Mouse (Mus musculus) embryonic facial prominence, embryonic 13.5 days (tissue): Measurements from ENCODE around the gene Soat1. TPM values are rescaled to one million over a fixed set of nuclear protein-coding genes. Genes with fewer than 3 reads are reported as not detected.

Experiments used
- ATAC-seq: fragments of 200-750 bp; cut with Nextera tagmentation; 2 replicates; pipeline ENCODE4 v1.8.0; 2017; ENCODE audit warnings: low read depth; ENCODE audit not compliant: insufficient number of reproducible peaks, insufficient read depth, low FRiP score, low TSS enrichment
- H3K27ac ChIP-seq: fragments of 300-500 bp; sonication (generic); 2 replicates; pipeline ENCODE4 v1.5.1; 2015; ENCODE audit warnings: moderate library complexity, mild to moderate bottlenecking, inconsistent platforms
- H3K27me3 ChIP-seq: fragments of 300-500 bp; sonication (generic); 2 replicates; pipeline ENCODE4 v1.6.1; 2015; ENCODE audit warnings: mild to moderate bottlenecking, inconsistent platforms
- H3K36me3 ChIP-seq: fragments of 300-500 bp; sonication (generic); 2 replicates; pipeline ENCODE4 v1.6.1; 2015; ENCODE audit warnings: mild to moderate bottlenecking, inconsistent platforms
- H3K4me1 ChIP-seq: fragments of 300-500 bp; sonication (generic); 2 replicates; pipeline ENCODE4 v1.6.1; 2015; ENCODE audit warnings: inconsistent platforms
- H3K4me2 ChIP-seq: fragments of 300-500 bp; sonication (generic); 2 replicates; pipeline ENCODE4 v1.6.1; 2015; ENCODE audit warnings: moderate library complexity, mild to moderate bottlenecking, inconsistent platforms
- H3K4me3 ChIP-seq: fragments of 300-500 bp; sonication (generic); 2 replicates; pipeline ENCODE4 v1.5.1; 2015; ENCODE audit warnings: mild to moderate bottlenecking, inconsistent platforms
- H3K9ac ChIP-seq: fragments of 300-500 bp; sonication (generic); 2 replicates; pipeline ENCODE4 v1.6.1; 2015; ENCODE audit warnings: mild to moderate bottlenecking, inconsistent platforms
- H3K9me3 ChIP-seq: fragments of 300-500 bp; sonication (generic); 2 replicates; pipeline ENCODE4 v1.6.1; 2016; ENCODE audit warnings: inconsistent platforms
- WGBS: fragments of 180-500 bp; shearing (Covaris S2); methylation state at CpG from one replicate; pipeline ENCODE4 v1.1.7; 2015; ENCODE audit warnings: mixed read lengths; 5-methylcytosine and 5-hydroxymethylcytosine counted together
- polyA plus RNA-seq: library from polyadenylated mRNA; unstranded; fragments of >200 nt; fragmentation: Nextera tagmentation; extraction: Ambion mirVana; gene quantifications from 2 replicates; pipeline ENCODE4 v1.2.1, GENCODE M21; 2015

Gene Soat1
- polyA plus RNA-seq, 1 experiment from 2014 or later: 24.9 TPM

DNA sequence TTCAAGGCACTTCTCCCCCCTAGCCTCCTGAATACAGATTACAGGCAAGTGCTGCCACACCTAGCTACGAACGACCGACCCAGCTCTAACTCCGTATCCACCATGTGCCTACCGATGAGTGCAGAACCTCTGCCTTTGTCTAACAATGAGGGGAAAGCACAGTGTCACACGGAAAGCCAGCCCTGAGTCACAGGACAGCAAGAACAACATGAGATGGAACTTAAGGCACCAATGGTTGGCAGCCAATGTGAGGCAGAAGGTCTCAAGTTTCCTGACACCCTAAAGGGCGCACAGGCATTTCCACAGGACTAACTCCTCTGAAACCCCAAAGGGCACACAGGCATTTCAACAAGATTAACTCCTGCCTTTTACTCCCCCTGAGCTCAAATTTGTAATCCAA lies 25.0 kb downstream of the Soat1 start:
- 0 out of 2 replicates have a peak, but pooled peaks cover 4% of the 10 kb centered on the region for H3K4me1 ChIP-seq
- H3K27ac ChIP-seq: no peak overlapping the region
- H3K4me2 ChIP-seq: no peak overlapping the region
- H3K9me3 ChIP-seq: no peaks in the 10 kb centered on the region
- H3K4me3 ChIP-seq: no peak overlapping the region
- H3K36me3 ChIP-seq: peaks cover 5% of the 10 kb centered on the region; the same call in 1 of the 2 replicates
- H3K9ac ChIP-seq: no peak overlapping the region
- no peaks in the 10 kb centered on the region for H3K27me3 ChIP-seq
- WGBS: 82% methylated on average over 7 of the region's 7 CpGs
- ATAC-seq: no peak

DNA sequence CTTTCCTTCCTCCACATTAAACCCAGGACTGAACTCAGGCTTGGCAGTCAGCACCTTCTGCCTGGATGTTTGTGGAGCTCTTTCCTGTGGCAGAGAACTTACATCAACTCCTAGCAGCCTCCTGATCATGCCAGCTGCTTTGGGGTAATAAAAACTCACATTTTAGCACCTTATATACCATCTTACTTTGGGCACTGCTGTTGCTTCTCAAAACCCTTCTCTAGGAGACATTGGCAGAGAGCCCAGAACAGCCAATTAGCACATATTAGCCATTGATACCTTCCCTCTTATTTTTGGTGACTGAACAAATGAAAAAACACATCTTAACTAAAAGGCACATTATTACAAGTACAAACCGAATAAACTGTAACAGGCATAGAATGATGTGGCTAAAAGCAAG lies 29.1 kb downstream of the Soat1 start:
- no peak overlapping the region for H3K27ac ChIP-seq
- peaks cover 20% of the 10 kb centered on the region for H3K36me3 ChIP-seq
- 0 out of 2 replicates have a peak, but pooled peaks cover 4% of the 10 kb centered on the region for H3K4me1 ChIP-seq
- ATAC-seq: no peak
- no peak overlapping the region for H3K4me2 ChIP-seq
- H3K9me3 ChIP-seq: no peaks in the 10 kb centered on the region
- no peaks in the 10 kb centered on the region for H3K27me3 ChIP-seq
- no peak overlapping the region for H3K4me3 ChIP-seq
- H3K9ac ChIP-seq: no peak overlapping the region
- WGBS: 87% methylated on average over 1 of the region's 1 CpGs

DNA sequence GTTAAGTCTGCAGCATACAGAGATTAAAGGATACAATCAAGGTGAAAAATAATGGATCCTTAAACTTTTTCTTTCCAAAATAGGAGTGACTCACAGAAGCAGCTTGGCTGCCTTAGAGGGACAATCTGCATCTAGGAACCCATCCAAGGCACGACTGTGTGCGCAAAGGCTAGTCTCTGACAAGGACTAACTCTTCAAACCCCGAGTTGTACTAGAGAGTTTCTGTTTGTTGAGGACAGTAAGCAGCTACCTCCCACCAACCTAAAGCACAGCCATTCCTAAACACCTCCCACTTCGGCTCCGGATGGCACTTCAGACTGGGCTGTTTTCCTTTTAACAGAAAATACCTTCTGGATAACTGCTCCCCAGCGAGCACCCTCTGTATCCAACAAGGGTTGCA lies 31.4 kb downstream of the Soat1 start:
- ATAC-seq: no peak
- Histone ChIP-seq H3K36me3 (peaks cover 39% of the 10 kb centered on the region), H3K4me1 (no peaks in the 10 kb centered on the region), H3K9me3 (no peaks in the 10 kb centered on the region), H3K27ac (no peak overlapping the region), H3K27me3 (no peaks in the 10 kb centered on the region), H3K9ac (no peak overlapping the region), H3K4me2 (no peak overlapping the region), H3K4me3 (no peak overlapping the region)
- WGBS: 89% methylated on average over 6 of the region's 6 CpGs

DNA sequence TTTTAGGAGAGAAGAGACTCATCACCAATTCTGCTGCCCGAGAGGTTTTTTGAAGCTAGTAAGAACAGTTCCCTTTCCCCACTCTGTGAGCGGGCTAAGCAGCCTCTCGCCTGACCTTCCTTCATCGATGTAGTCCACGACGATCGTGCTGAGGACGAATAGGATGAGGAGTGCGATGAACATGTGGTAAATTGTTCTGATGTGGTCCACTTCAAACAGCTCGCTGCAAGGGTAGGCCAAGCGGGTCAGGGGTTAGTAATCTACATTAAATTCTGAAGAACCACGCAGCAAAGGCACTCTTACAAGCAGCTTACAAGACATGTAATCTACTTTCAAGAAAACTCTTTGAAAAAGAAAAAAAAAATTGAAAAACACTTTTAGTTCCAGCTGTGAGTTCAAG lies 31.9 kb downstream of the Soat1 start:
- no peaks in the 10 kb centered on the region for H3K4me1 ChIP-seq
- no peak overlapping the region for H3K4me3 ChIP-seq
- no peak overlapping the region for H3K9ac ChIP-seq
- no peak for ATAC-seq
- H3K27me3 ChIP-seq: no peaks in the 10 kb centered on the region
- no peak overlapping the region for H3K4me2 ChIP-seq
- no peak overlapping the region for H3K27ac ChIP-seq
- WGBS: 93% methylated on average over 12 of the region's 12 CpGs
- H3K9me3 ChIP-seq: no peaks in the 10 kb centered on the region
- H3K36me3 ChIP-seq: peaks cover 44% of the 10 kb centered on the region

DNA sequence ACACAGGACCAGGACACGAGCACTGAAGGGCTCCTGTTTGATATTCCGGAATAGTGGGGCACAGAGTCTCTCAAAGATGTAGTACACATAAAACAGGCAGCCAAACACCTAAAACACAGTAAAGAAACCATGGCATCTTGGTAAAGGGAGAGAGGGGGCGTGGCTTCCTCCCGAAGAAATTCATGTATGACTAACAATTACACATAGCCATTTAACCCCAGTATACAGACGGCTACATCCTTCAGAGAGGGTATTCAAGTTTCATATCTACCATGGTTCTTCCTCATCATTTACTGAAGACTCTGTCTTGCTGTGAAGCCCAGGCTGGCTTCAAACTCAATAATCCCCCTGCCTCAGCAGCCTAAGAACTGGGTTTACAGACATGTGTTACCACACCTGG lies 36.4 kb downstream of the Soat1 start:
- WGBS: 87% methylated on average over 5 of the region's 5 CpGs
- H3K4me1 ChIP-seq: no peaks in the 10 kb centered on the region
- H3K9me3 ChIP-seq: no peaks in the 10 kb centered on the region
- H3K4me2 ChIP-seq: no peak overlapping the region
- H3K36me3 ChIP-seq: peaks cover 79% of the 10 kb centered on the region
- H3K9ac ChIP-seq: no peak overlapping the region
- H3K27ac ChIP-seq: no peak overlapping the region
- no peaks in the 10 kb centered on the region for H3K27me3 ChIP-seq
- no peak for ATAC-seq
- no peak overlapping the region for H3K4me3 ChIP-seq

DNA sequence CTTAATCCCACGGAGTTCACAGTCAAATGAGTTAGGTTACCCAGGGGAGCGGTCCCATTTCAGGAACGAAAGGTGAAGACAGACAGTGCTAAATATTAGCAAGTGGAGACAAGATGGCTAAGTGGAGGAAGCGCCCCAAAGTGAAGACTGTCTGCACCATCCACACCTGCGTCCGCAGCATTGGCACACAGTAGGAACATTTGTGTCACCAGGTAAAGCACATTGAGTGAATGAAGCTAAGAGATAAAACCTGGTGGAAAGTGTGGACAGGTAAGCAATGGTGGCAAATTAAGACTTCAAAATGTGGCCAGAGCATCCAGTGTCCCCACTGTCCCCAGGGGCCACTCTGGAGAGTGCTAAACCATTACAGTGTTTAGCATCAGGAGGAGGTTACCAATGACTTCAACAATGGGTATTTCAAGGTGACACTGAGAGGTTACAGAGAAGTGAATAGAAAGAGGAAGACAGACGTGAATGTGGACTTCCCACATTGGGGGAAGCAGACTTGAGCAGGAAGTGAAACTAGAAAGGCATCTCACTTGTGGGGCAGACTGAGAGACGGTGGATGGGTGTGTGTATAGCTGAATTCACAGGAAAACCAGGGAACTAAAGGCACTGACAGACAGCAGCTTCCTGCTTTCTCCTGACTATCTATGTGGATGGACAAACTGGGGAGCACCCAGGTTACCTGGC lies 37.0 kb downstream of the Soat1 start:
- WGBS: 94% methylated on average over 8 of the region's 8 CpGs
- ATAC-seq: no peak
- H3K27me3 ChIP-seq: no peaks in the 10 kb centered on the region
- H3K9me3 ChIP-seq: no peaks in the 10 kb centered on the region
- no peak overlapping the region for H3K4me2 ChIP-seq
- no peak overlapping the region for H3K4me3 ChIP-seq
- no peak overlapping the region for H3K27ac ChIP-seq
- H3K4me1 ChIP-seq: no peaks in the 10 kb centered on the region
- peaks cover 83% of the 10 kb centered on the region for H3K36me3 ChIP-seq
- H3K9ac ChIP-seq: no peak overlapping the region

DNA sequence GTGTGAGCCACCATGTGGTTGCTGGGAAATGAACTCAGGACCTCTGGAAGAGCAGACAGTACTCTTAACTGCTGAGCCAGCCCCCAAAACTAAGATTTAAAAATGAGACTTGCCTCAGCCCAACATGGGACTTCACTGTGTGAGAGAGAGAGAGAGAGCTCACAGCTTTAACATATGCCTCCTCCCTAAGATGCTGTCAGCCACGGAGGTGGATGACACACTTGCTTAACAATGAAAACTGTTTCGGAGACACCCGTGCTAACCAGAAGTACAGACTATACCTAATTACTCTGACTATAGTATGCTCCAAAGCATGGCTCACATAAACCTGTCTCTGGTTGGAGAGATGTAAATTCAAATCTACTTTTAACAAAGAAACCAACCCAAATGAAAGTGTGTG lies 40.6 kb downstream of the Soat1 start:
- no peak overlapping the region for H3K9ac ChIP-seq
- no peak for ATAC-seq
- H3K4me3 ChIP-seq: no peak overlapping the region
- H3K4me2 ChIP-seq: no peak overlapping the region
- H3K27ac ChIP-seq: no peak overlapping the region
- H3K27me3 ChIP-seq: no peaks in the 10 kb centered on the region
- no peaks in the 10 kb centered on the region for H3K4me1 ChIP-seq
- WGBS: 91% methylated on average over 3 of the region's 3 CpGs
- H3K36me3 ChIP-seq: peaks cover 77% of the 10 kb centered on the region
- H3K9me3 ChIP-seq: no peaks in the 10 kb centered on the region

DNA sequence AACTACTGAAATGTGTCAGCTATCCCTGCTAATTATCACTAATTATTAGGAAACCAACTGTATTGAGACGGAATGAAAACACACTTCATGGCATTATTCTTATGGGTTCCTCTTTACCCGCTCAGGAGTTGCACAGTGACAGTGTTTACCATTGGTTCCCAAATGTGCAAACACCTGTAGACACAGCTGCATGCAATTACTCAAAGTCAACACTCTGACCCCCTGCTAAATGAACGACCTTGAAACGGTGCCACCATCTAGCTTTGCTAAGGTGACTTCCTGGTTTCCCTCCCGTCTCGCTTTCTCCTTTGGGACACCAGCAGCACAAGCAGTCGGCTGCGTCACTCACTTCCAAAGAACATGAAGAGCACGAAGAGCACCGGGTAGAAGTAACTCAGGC lies 41.6 kb downstream of the Soat1 start:
- Histone ChIP-seq H3K27me3 (no peaks in the 10 kb centered on the region), H3K9ac (no peak overlapping the region), H3K4me3 (no peak overlapping the region), H3K4me1 (no peaks in the 10 kb centered on the region), H3K27ac (no peak overlapping the region), H3K4me2 (no peak overlapping the region), H3K36me3 (peaks cover 69% of the 10 kb centered on the region), H3K9me3 (no peaks in the 10 kb centered on the region)
- WGBS: 75% methylated on average over 10 of the region's 10 CpGs
- no peak for ATAC-seq

DNA sequence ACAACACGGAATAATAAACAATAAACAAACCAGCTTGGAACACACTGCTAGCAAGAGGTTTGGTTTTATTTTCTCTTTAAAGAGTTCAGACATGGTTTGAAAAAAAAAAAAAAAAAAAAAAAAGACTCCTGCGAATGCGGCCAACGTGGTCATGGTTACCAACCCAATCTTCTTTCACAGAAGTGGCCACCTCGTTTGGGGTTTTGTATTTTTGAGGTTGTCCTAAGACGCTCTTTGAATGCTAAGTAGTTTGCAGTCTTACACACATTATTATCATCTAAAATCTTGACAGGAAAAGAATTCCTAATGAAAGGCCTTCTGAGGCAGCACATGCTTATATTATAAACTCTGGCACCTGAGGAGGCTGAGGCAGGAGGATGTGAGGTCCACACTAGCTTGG lies 45.7 kb downstream of the Soat1 start:
- H3K4me3 ChIP-seq: no peak overlapping the region
- 92% methylated on average over 6 of the region's 6 CpGs for WGBS
- H3K4me1 ChIP-seq: no peaks in the 10 kb centered on the region
- H3K27me3 ChIP-seq: no peaks in the 10 kb centered on the region
- no peak overlapping the region for H3K4me2 ChIP-seq
- no peaks in the 10 kb centered on the region for H3K9me3 ChIP-seq
- no peak for ATAC-seq
- H3K27ac ChIP-seq: no peak overlapping the region
- peaks cover 33% of the 10 kb centered on the region for H3K36me3 ChIP-seq
- no peak overlapping the region for H3K9ac ChIP-seq

DNA sequence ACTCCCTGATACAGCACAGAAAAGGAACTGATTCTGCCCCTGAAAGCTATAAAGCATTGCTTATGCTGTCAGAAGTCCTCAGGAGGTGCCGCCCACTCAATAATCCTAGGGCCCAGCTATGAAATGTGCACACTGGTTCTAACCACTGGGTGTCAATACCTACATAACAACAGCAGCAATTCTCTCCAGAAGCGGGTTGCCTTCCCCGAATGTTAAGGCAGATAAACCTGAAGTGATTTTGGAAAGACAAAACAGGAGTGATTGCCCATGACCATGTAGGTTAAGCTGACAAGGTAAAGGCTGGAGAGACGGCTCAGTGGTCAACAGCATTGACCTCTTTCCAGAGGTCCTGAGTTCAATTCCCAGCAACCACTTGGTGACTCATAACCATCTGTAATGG lies 48.4 kb downstream of the Soat1 start:
- H3K27me3 ChIP-seq: no peaks in the 10 kb centered on the region
- peaks cover 4% of the 10 kb centered on the region; the same call in 1 of the 2 replicates for H3K4me1 ChIP-seq
- WGBS: 93% methylated on average over 4 of the region's 4 CpGs
- no peak for ATAC-seq
- no peak overlapping the region for H3K27ac ChIP-seq
- peaks cover 10% of the 10 kb centered on the region for H3K36me3 ChIP-seq
- H3K4me3 ChIP-seq: no peak overlapping the region
- no peaks in the 10 kb centered on the region for H3K9me3 ChIP-seq
- no peak overlapping the region for H3K9ac ChIP-seq
- no peak overlapping the region for H3K4me2 ChIP-seq

DNA sequence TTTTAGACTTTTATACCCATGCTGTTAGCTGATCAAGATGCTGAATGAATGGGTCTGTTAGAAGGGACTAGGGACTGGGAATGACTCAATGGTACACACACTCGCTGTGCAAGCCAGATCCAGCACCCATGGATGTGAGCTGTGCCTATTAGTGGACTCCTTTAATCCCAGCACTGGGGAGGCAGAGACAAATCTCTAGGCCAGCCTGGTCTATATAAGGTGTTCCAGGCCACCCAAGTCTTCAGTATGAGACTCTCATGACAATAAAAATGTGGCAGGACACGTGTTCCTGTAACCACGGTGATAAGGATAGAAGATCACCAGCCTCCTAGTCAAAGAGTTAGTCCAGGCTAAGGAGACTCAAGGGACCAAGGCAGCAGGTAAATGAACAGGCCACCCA lies 50.1 kb downstream of the Soat1 start:
- no peaks in the 10 kb centered on the region for H3K9me3 ChIP-seq
- H3K36me3 ChIP-seq: peaks cover 1% of the 10 kb centered on the region; the same call in 1 of the 2 replicates
- H3K27me3 ChIP-seq: no peaks in the 10 kb centered on the region
- no peak overlapping the region for H3K27ac ChIP-seq
- H3K4me1 ChIP-seq: peaks cover 4% of the 10 kb centered on the region; the same call in 1 of the 2 replicates
- H3K9ac ChIP-seq: no peak overlapping the region
- H3K4me3 ChIP-seq: no peak overlapping the region
- no peak for ATAC-seq
- H3K4me2 ChIP-seq: no peak overlapping the region
- WGBS: 88% methylated on average over 3 of the region's 3 CpGs

DNA sequence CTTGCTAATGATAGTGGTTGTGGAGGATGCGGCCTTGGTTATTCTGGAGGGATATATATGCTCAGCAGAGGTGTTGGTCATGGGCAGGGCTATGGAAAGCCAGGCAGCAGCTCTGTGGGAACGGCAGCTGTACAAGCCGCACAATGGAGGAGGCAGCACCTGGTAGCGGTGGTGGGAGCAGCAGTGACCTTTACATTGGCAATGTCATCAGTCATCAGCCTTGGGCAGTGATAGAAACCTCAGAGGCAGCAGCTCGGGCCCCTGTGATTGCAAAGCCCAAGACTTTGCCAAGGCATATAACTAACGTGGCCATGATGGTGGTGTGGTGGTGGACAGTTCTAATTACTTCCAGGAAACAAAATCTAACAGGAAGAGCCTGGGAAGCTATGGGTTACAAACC lies 50.6 kb downstream of the Soat1 start:
- Histone ChIP-seq H3K27me3 (no peaks in the 10 kb centered on the region), H3K27ac (no peak overlapping the region), H3K4me2 (no peak overlapping the region), H3K9ac (no peak overlapping the region), H3K9me3 (no peaks in the 10 kb centered on the region), H3K4me1 (peaks cover 4% of the 10 kb centered on the region; the same call in 1 of the 2 replicates), H3K4me3 (no peak overlapping the region), H3K36me3 (no peaks in the 10 kb centered on the region; the same call in 1 of the 2 replicates)
- WGBS: 83% methylated on average over 6 of the region's 6 CpGs
- ATAC-seq: no peak
